17 mouse cellular contexts compared by ENCODE assay signal in genomic region chr9:101934887-101935286, GRCm38 (mm10).
DNase-seq lines count a peak whose midpoint lies in the region; ATAC-seq and TF ChIP-seq lines count a peak whose summit lies in the region.
"Had no signal": no experiment of that assay in that cellular context is flagged by ENCODE, and none has a peak within 500 bp of the region (broad histone marks: within the 10 kb centered on the region; RNA-seq: fewer than 3 reads in every experiment).

No protein-coding gene starts in this region.

- ATAC-seq in neural tube, embryonic 12.5 days (ENCODE audit: low FRiP score, low read depth), result 0 out of 2 replicates have a peak, but pooled peaks have one; percentile 13
- ATAC-seq in neural tube, embryonic 15.5 days (ENCODE audit: low FRiP score), result no peak
- no peak for ATAC-seq in hindbrain, embryonic 14.5 days (ENCODE audit: low FRiP score)
- ATAC-seq in midbrain, embryonic 16.5 days, result 0 out of 2 replicates have a peak, but pooled peaks have one; percentile 54
- no peak for ATAC-seq in intestine, embryonic 15.5 days
- ATAC-seq: liver, embryonic 12.5 days had no signal

- 36% methylated on average over 8 of the region's 8 CpGs for WGBS in neural tube, embryonic 12.5 days
- WGBS in neural tube, embryonic 15.5 days, result 37% methylated on average over 8 of the region's 8 CpGs
- WGBS in hindbrain, embryonic 14.5 days, result 28% methylated on average over 8 of the region's 8 CpGs
- WGBS in midbrain, embryonic 16.5 days, result 39% methylated on average over 8 of the region's 8 CpGs
- 80% methylated on average over 8 of the region's 8 CpGs for WGBS in intestine, embryonic 15.5 days
- WGBS in cerebellum, adult 2 months, result 66% methylated on average over 8 of the region's 8 CpGs

- H3K9me3 ChIP-seq in neural tube, embryonic 12.5 days, result no peaks in the 10 kb centered on the region
- no peaks in the 10 kb centered on the region for H3K9me3 ChIP-seq in neural tube, embryonic 15.5 days (replicated peaks)
- H3K9me3 ChIP-seq in hindbrain, embryonic 14.5 days (ENCODE audit: control insufficient read depth, low read length), result no peaks in the 10 kb centered on the region
- H3K9me3 ChIP-seq in midbrain, embryonic 16.5 days (replicated peaks; ENCODE audit: control insufficient read depth, low read length, poor library complexity, severe bottlenecking), result no peaks in the 10 kb centered on the region
- no peaks in the 10 kb centered on the region for H3K9me3 ChIP-seq in intestine, embryonic 15.5 days
- H3K9me3 ChIP-seq: forebrain, embryonic 12.5 days; limb, embryonic 12.5 days; liver, embryonic 12.5 days had no signal

- H3K27ac ChIP-seq in neural tube, embryonic 12.5 days, result no peak overlapping the region
- H3K27ac ChIP-seq in neural tube, embryonic 15.5 days (replicated peaks), result no peak overlapping the region
- H3K27ac ChIP-seq in hindbrain, embryonic 14.5 days, result peak overlapping the region; percentile 41; the same call in 1 of the 2 replicates
- peak overlapping the region; percentile 75 for H3K27ac ChIP-seq in midbrain, embryonic 16.5 days (ENCODE audit: low read length)
- no peak overlapping the region for H3K27ac ChIP-seq in intestine, embryonic 15.5 days
- H3K27ac ChIP-seq in cerebellum, adult 2 months (ENCODE audit: insufficient read depth, low read length), result no peak overlapping the region
- H3K27ac ChIP-seq: forebrain, embryonic 12.5 days; limb, embryonic 12.5 days; liver, embryonic 12.5 days had no signal

- no peaks in the 10 kb centered on the region for H3K36me3 ChIP-seq in neural tube, embryonic 12.5 days
- H3K36me3 ChIP-seq in neural tube, embryonic 15.5 days, result 0 out of 2 replicates have a peak, but pooled peaks cover 2% of the 10 kb centered on the region
- no peaks in the 10 kb centered on the region for H3K36me3 ChIP-seq in hindbrain, embryonic 14.5 days (replicated peaks; ENCODE audit: control insufficient read depth, insufficient read depth)
- H3K36me3 ChIP-seq in midbrain, embryonic 16.5 days (ENCODE audit: control insufficient read depth, insufficient read depth, low read length), result peaks cover 5% of the 10 kb centered on the region
- no peaks in the 10 kb centered on the region for H3K36me3 ChIP-seq in intestine, embryonic 15.5 days
- H3K36me3 ChIP-seq: forebrain, embryonic 12.5 days; limb, embryonic 12.5 days; liver, embryonic 12.5 days had no signal

- H3K4me3 ChIP-seq in neural tube, embryonic 12.5 days, result no peak overlapping the region
- no peak overlapping the region for H3K4me3 ChIP-seq in neural tube, embryonic 15.5 days (replicated peaks)
- no peak overlapping the region for H3K4me3 ChIP-seq in hindbrain, embryonic 14.5 days (replicated peaks; ENCODE audit: low read length)
- no peak overlapping the region for H3K4me3 ChIP-seq in midbrain, embryonic 16.5 days (ENCODE audit: low read depth, low read length)
- no peak overlapping the region for H3K4me3 ChIP-seq in intestine, embryonic 15.5 days (replicated peaks)
- H3K4me3 ChIP-seq in cerebellum, adult 2 months (replicated peaks; ENCODE audit: insufficient read depth, low read depth, low read length), result no peak overlapping the region
- H3K4me3 ChIP-seq: forebrain, embryonic 12.5 days; limb, embryonic 12.5 days; liver, embryonic 12.5 days; megakaryocyte, embryonic 14.5 days; myocyte had no signal

- peak; percentile 44 for DNase-seq in hindbrain, embryonic 14.5 days (ENCODE audit: low spot score)
- DNase-seq in cerebellum, adult 2 months, result no peak
- DNase-seq in right cerebral cortex, postnatal 4 days, result no peak
- DNase-seq: adrenal gland, adult 2 months; cerebellum, postnatal 14 days; gastrocnemius, postnatal 10 days; kidney, adult 11 months; lung, adult 2 months had no signal

- no peak overlapping the region for H3K4me2 ChIP-seq in neural tube, embryonic 12.5 days (replicated peaks)
- H3K4me2 ChIP-seq in neural tube, embryonic 15.5 days, result no peak overlapping the region
- no peak overlapping the region for H3K4me2 ChIP-seq in hindbrain, embryonic 14.5 days (replicated peaks)
- H3K4me2 ChIP-seq in midbrain, embryonic 16.5 days (ENCODE audit: low read length), result no peak overlapping the region
- H3K4me2 ChIP-seq in intestine, embryonic 15.5 days (replicated peaks), result no peak overlapping the region
- H3K4me2 ChIP-seq: forebrain, embryonic 12.5 days; limb, embryonic 12.5 days; liver, embryonic 12.5 days had no signal

- H3K27me3 ChIP-seq in neural tube, embryonic 12.5 days (replicated peaks), result no peaks in the 10 kb centered on the region
- no peaks in the 10 kb centered on the region for H3K27me3 ChIP-seq in neural tube, embryonic 15.5 days (replicated peaks)
- H3K27me3 ChIP-seq in hindbrain, embryonic 14.5 days (ENCODE audit: control insufficient read depth, insufficient read depth, low read length), result no peaks in the 10 kb centered on the region
- no peaks in the 10 kb centered on the region for H3K27me3 ChIP-seq in midbrain, embryonic 16.5 days (ENCODE audit: control insufficient read depth, insufficient read depth, low read depth, low read length)
- H3K27me3 ChIP-seq in intestine, embryonic 15.5 days (replicated peaks), result no peaks in the 10 kb centered on the region
- no peaks in the 10 kb centered on the region for H3K27me3 ChIP-seq in cerebellum, adult 2 months (ENCODE audit: control insufficient read depth, insufficient read depth, low read length)
- H3K27me3 ChIP-seq: forebrain, embryonic 12.5 days had no signal

- H3K4me1 ChIP-seq in neural tube, embryonic 12.5 days, result peaks cover 8% of the 10 kb centered on the region
- H3K4me1 ChIP-seq in neural tube, embryonic 15.5 days, result peaks cover 9% of the 10 kb centered on the region; the same call in 1 of the 2 replicates
- peaks cover 14% of the 10 kb centered on the region for H3K4me1 ChIP-seq in hindbrain, embryonic 14.5 days (replicated peaks; ENCODE audit: control insufficient read depth, insufficient read depth, low read length)
- peaks cover 11% of the 10 kb centered on the region for H3K4me1 ChIP-seq in midbrain, embryonic 16.5 days (ENCODE audit: control insufficient read depth, insufficient read depth, low read length)
- H3K4me1 ChIP-seq in intestine, embryonic 15.5 days (replicated peaks), result no peaks in the 10 kb centered on the region
- H3K4me1 ChIP-seq in cerebellum, adult 2 months (ENCODE audit: control insufficient read depth, insufficient read depth, low read length), result no peaks in the 10 kb centered on the region
- H3K4me1 ChIP-seq: limb, embryonic 12.5 days had no signal

- no peak for TF ChIP-seq POLR2A in cerebellum, adult 2 months (IDR thresholded peaks at IDR 0.05; ENCODE audit: borderline replicate concordance, insufficient read depth, low read length)

- H3K9ac ChIP-seq in neural tube, embryonic 12.5 days, result no peak overlapping the region
- H3K9ac ChIP-seq in neural tube, embryonic 15.5 days (replicated peaks), result no peak overlapping the region
- 0 out of 2 replicates have a peak overlapping the region, but pooled peaks have one; percentile 1 for H3K9ac ChIP-seq in hindbrain, embryonic 14.5 days
- 0 out of 2 replicates have a peak overlapping the region, but pooled peaks have one; percentile 11 for H3K9ac ChIP-seq in midbrain, embryonic 16.5 days (ENCODE audit: low read depth, low read length)
- H3K9ac ChIP-seq in intestine, embryonic 15.5 days, result no peak overlapping the region
- H3K9ac ChIP-seq: forebrain, embryonic 12.5 days; limb, embryonic 12.5 days; liver, embryonic 12.5 days had no signal

- no peak for TF ChIP-seq CTCF in cerebellum, adult 2 months (IDR thresholded peaks at IDR 0.05; ENCODE audit: borderline replicate concordance, insufficient read depth, low read depth, low read length)

Comparison
In these comparisons a context has a peak if more than half of its experiments do, and no peak if none do; other contexts are left out.
1. ATAC-seq: peak in neural tube, embryonic 12.5 days (single experiment) and midbrain, embryonic 16.5 days (single experiment); none in neural tube, embryonic 15.5 days (single experiment), hindbrain, embryonic 14.5 days (single experiment) and intestine, embryonic 15.5 days (single experiment).
2. H3K27ac ChIP-seq: peak in hindbrain, embryonic 14.5 days (single experiment) and midbrain, embryonic 16.5 days (single experiment); none in neural tube, embryonic 12.5 days (single experiment), neural tube, embryonic 15.5 days (single experiment), intestine, embryonic 15.5 days (single experiment) and cerebellum, adult 2 months (single experiment).
3. H3K9ac ChIP-seq: peak in hindbrain, embryonic 14.5 days (single experiment) and midbrain, embryonic 16.5 days (single experiment); none in neural tube, embryonic 12.5 days (single experiment), neural tube, embryonic 15.5 days (single experiment) and intestine, embryonic 15.5 days (single experiment).